Mouse (Mus musculus): ENCODE data around the gene Nkx2-2. TPM values are rescaled to one million over a fixed set of nuclear protein-coding genes. Genes with fewer than 3 reads are reported as not detected.

Nkx2-2 gene
- polyA plus RNA-seq, 1 experiment from 2014 or later, result 2.2 TPM

GRCm38 (mm10) chr2:147165376-147165775 lies 28.7 kb downstream of the Nkx2-2 start:
- Histone ChIP-seq H3K27me3 (replicated peaks; ENCODE audit: control insufficient read depth, insufficient read depth, low read length) (no peaks in the 10 kb centered on the region), H3K4me1 (ENCODE audit: control insufficient read depth, insufficient read depth, low read length) (no peaks in the 10 kb centered on the region), H3K4me2 (ENCODE audit: low read depth, low read length) (no peak overlapping the region), H3K9me3 (ENCODE audit: control insufficient read depth, low read length) (no peaks in the 10 kb centered on the region), H3K36me3 (ENCODE audit: control insufficient read depth, insufficient read depth, low read length) (no peaks in the 10 kb centered on the region), H3K27ac (ENCODE audit: low read length) (no peak overlapping the region), H3K9ac (ENCODE audit: low read depth, low read length) (no peak overlapping the region), H3K4me3 (ENCODE audit: low read length) (no peak overlapping the region)
- WGBS, result 88% methylated on average over 3 of the region's 3 CpGs
- no peak for ATAC-seq

DNA sequence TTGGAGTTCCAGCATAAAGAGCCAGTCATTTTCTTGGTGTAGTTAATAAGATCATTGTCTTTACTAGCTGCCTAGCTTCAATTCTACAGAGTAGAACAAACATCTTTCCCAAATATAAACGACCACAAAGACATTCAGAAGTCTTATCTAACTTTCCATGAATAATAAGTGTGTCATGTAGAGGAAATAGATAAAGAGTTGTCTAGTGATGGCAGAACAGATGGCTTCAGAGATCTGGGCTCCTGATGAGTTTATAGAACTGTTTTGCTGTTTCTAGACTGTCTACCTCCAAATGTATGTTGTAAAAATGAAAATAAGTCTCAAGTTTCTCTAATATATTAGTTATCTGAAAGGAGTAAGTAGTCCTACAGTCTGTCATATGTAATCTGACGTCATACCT lies 41.5 kb downstream of the Nkx2-2 start:
- no peak for ATAC-seq
- no peak overlapping the region for H3K4me2 ChIP-seq (ENCODE audit: low read depth, low read length)
- no peak overlapping the region for H3K9ac ChIP-seq (ENCODE audit: low read depth, low read length)
- H3K27ac ChIP-seq (ENCODE audit: low read length), result no peak overlapping the region
- H3K4me3 ChIP-seq (ENCODE audit: low read length), result no peak overlapping the region
- no peaks in the 10 kb centered on the region for H3K27me3 ChIP-seq (replicated peaks; ENCODE audit: control insufficient read depth, insufficient read depth, low read length)
- WGBS, result 53% methylated on average over 2 of the region's 2 CpGs
- H3K4me1 ChIP-seq (ENCODE audit: control insufficient read depth, insufficient read depth, low read length), result no peaks in the 10 kb centered on the region
- H3K9me3 ChIP-seq (ENCODE audit: control insufficient read depth, low read length), result no peaks in the 10 kb centered on the region
- H3K36me3 ChIP-seq (ENCODE audit: control insufficient read depth, insufficient read depth, low read length), result no peaks in the 10 kb centered on the region

Other genes with a start within 250 kb of the Nkx2-2 start
- gene Xrn2, start 181.2 kb downstream of the Nkx2-2 start, polyA plus RNA-seq (2015; fragmentation: Nextera tagmentation; extraction: Ambion mirVana), result 63.6 and 68.3 TPM in 2 replicates
- gene Nkx2-4, start 108.8 kb downstream of the Nkx2-2 start, polyA plus RNA-seq (2015; fragmentation: Nextera tagmentation; extraction: Ambion mirVana), result not detected in 2 replicates
- gene Pax1, start 167.7 kb upstream of the Nkx2-2 start, polyA plus RNA-seq (2015; fragmentation: Nextera tagmentation; extraction: Ambion mirVana), result 0.09 TPM in 1 of 2 replicates, not detected in the other